Mouse (Mus musculus): ENCODE measurements at regions not wholly inside any gene's neighbourhood (a gene's known extent, or its start where the extent isn't known, plus 50 kb on each side); places are given as distances from the start of the nearest gene placed in this dataset.
A peak's percentile ranks its signal among the peaks of the same experiment; 100 is the strongest.

- no peak for DNase-seq
Measured at GRCm38 (mm10) chr17:52191064-52191682, 358.1 kb upstream of the Satb1 start.

- DNase-seq: peak; percentile 16 to 40
Measured at GRCm38 (mm10) chr17:52182706-52183105, 349.6 kb upstream of the Satb1 start.

GRCm38 (mm10) chr17:52177996-52178395 is 344.9 kb upstream of the Satb1 start:
- no peak for DNase-seq

GRCm38 (mm10) chr17:52168076-52168838 is 335.2 kb upstream of the Satb1 start:
- no peak for DNase-seq

GRCm38 (mm10) chr17:52167658-52168057 is 334.6 kb upstream of the Satb1 start:
- no peak for DNase-seq

- DNase-seq: no peak
Measured at GRCm38 (mm10) chr17:52165891-52166485, 332.9 kb upstream of the Satb1 start.

- DNase-seq: no peak
Measured at GRCm38 (mm10) chr17:52162559-52163397, 329.7 kb upstream of the Satb1 start.

GRCm38 (mm10) chr17:52150496-52150895 is 317.4 kb upstream of the Satb1 start:
- no peak for DNase-seq

GRCm38 (mm10) chr17:52149834-52150233 is 316.7 kb upstream of the Satb1 start:
- no peak for DNase-seq

- DNase-seq: no peak
Measured at GRCm38 (mm10) chr17:52149068-52149467, 316.0 kb upstream of the Satb1 start.

- no peak for DNase-seq
Measured at GRCm38 (mm10) chr17:52103891-52104290, 270.8 kb upstream of the Satb1 start.

GRCm38 (mm10) chr17:52085834-52086233 is 252.7 kb upstream of the Satb1 start:
- peak; percentile 1 to 5 for DNase-seq

- peak in 1 of 2 experiments; percentile 4 for DNase-seq
Measured at GRCm38 (mm10) chr17:52084455-52084854, 251.4 kb upstream of the Satb1 start.

- DNase-seq: no peak
Measured at GRCm38 (mm10) chr17:52079316-52079715, 246.2 kb upstream of the Satb1 start.

- DNase-seq: no peak
Measured at GRCm38 (mm10) chr17:52078496-52078895, 245.4 kb upstream of the Satb1 start.

GRCm38 (mm10) chr17:52077951-52078350 is 244.9 kb upstream of the Satb1 start:
- no peak for DNase-seq

- DNase-seq: no peak
Measured at GRCm38 (mm10) chr17:52076746-52077145, 243.7 kb upstream of the Satb1 start.

GRCm38 (mm10) chr17:52067721-52068120 is 234.6 kb upstream of the Satb1 start:
- no peak for DNase-seq

GRCm38 (mm10) chr17:52064618-52065017 is 231.5 kb upstream of the Satb1 start:
- DNase-seq: no peak

GRCm38 (mm10) chr17:52063121-52063520 is 230.0 kb upstream of the Satb1 start:
- DNase-seq: no peak

GRCm38 (mm10) chr17:52062096-52062665 is 229.1 kb upstream of the Satb1 start:
- DNase-seq: peak in 1 of 2 experiments; percentile 6

- DNase-seq: peak in 1 of 2 experiments; percentile 2
Measured at GRCm38 (mm10) chr17:52036479-52036878, 203.4 kb upstream of the Satb1 start.

GRCm38 (mm10) chr17:52031079-52031478 is 198.0 kb upstream of the Satb1 start:
- DNase-seq: no peak
